Mouse (Mus musculus) testis, postnatal 14 days (tissue): ENCODE data around the gene Ano9.

ENCODE experiments used
- DNase-seq: peaks from one replicate; pipeline ENCODE4 v3.0.0; 2021; ENCODE audit warnings: low spot score

Gene Ano9

GRCm38 (mm10) chr7:141117636-141118035 is at the start of gene Ano9:
Ano9 (minus strand) TSS chr7:141117806.
- DNase-seq, result no peak

- DNase-seq, result no peak
Observed at GRCm38 (mm10) chr7:141164850-141165249, 47.2 kb upstream of the Ano9 start.

- no peak for DNase-seq
Observed at GRCm38 (mm10) chr7:141164397-141164796, 46.8 kb upstream of the Ano9 start.

GRCm38 (mm10) chr7:141155362-141155761 is 37.8 kb upstream of the Ano9 start:
- no peak for DNase-seq

- DNase-seq, result no peak
Observed at GRCm38 (mm10) chr7:141148639-141149038, 31.0 kb upstream of the Ano9 start.

GRCm38 (mm10) chr7:141147044-141147443 is 29.4 kb upstream of the Ano9 start:
- DNase-seq, result no peak

GRCm38 (mm10) chr7:141146043-141146595 is 28.5 kb upstream of the Ano9 start:
- DNase-seq, result no peak

GRCm38 (mm10) chr7:141145403-141145802 is 27.8 kb upstream of the Ano9 start:
- DNase-seq, result no peak

- DNase-seq, result no peak
Observed at GRCm38 (mm10) chr7:141144650-141145049, 27.0 kb upstream of the Ano9 start.

- DNase-seq, result no peak
Observed at GRCm38 (mm10) chr7:141143861-141144260, 26.3 kb upstream of the Ano9 start.

- DNase-seq, result no peak
Observed at GRCm38 (mm10) chr7:141143112-141143511, 25.5 kb upstream of the Ano9 start.

GRCm38 (mm10) chr7:141141326-141141725 is 23.7 kb upstream of the Ano9 start:
- DNase-seq, result no peak

- no peak for DNase-seq
Observed at GRCm38 (mm10) chr7:141131904-141132755, 14.5 kb upstream of the Ano9 start.

GRCm38 (mm10) chr7:141131024-141131820 is 13.6 kb upstream of the Ano9 start:
- peak; percentile 92 for DNase-seq

- no peak for DNase-seq
Observed at GRCm38 (mm10) chr7:141123517-141123856, 5.9 kb upstream of the Ano9 start.

GRCm38 (mm10) chr7:141122689-141123516 is 5.3 kb upstream of the Ano9 start:
- peak; percentile 90 for DNase-seq

GRCm38 (mm10) chr7:141122245-141122644 is 4.6 kb upstream of the Ano9 start, which contains the start of gene Ptdss2:
Ptdss2 (plus strand) TSS chr7:141122382.
- no peak for DNase-seq

GRCm38 (mm10) chr7:141121051-141121531 is 3.5 kb upstream of the Ano9 start:
- no peak for DNase-seq

GRCm38 (mm10) chr7:141120605-141121004 is 3.0 kb upstream of the Ano9 start:
- no peak for DNase-seq

GRCm38 (mm10) chr7:141119487-141119886 is 1.9 kb upstream of the Ano9 start:
- no peak for DNase-seq

GRCm38 (mm10) chr7:141115874-141116273 is 1.7 kb downstream of the Ano9 start:
- no peak for DNase-seq

GRCm38 (mm10) chr7:141103161-141103560 is 14.4 kb downstream of the Ano9 start:
- no peak for DNase-seq
